Mouse (Mus musculus) left cerebral cortex, adult 2 months (tissue): ENCODE results near the gene Phf20. TPM values are rescaled to one million over a fixed set of nuclear protein-coding genes. Genes with fewer than 3 reads are reported as not detected.
"Not testable (repeated sequence)": the region's sequence is repeated elsewhere in the genome, so short reads cannot be mapped to it uniquely, and the experiment has no call there.

Source experiments
- DNase-seq, 2 experiments: peaks; one replicate each; pipeline ENCODE4 v3.0.0; 2021 to 2022; ENCODE audit warnings: low spot score in 2 of 2, mixed read lengths in 1 of 2; ENCODE audit errors: extremely low spot score in 1 of 2
- H3K27ac ChIP-seq: fragments of 200-600 bp; 2 replicates; pipeline ENCODE4 v1.8.1; 2022
- H3K4me3 ChIP-seq: fragments of 200-600 bp; 2 replicates; pipeline ENCODE4 v1.8.1; 2022
- CTCF ChIP-seq: fragments of 200-600 bp; IDR thresholded peaks from 2 replicates; pipeline ENCODE4 v1.8.1; 2022; ENCODE audit warnings: antibody characterized with exemption, mild to moderate bottlenecking, moderate library complexity
- intact Hi-C: fragments of 180-260 bp; cut with DNase I; formaldehyde crosslinking; loops from one replicate; pipeline ENCODE4 v1.15.1; 2025
- total RNA-seq, 2 experiments: library from RNA; stranded (reverse); gene quantifications; 2 replicates each; pipeline ENCODE4 v1.2.3; 2021

Gene Phf20
- total RNA-seq, 2 experiments from 2014 or later, result 82.7 to 85.6 TPM

GRCm38 (mm10) chr2:156202848-156203437 lies 6.7 kb downstream of the Phf20 start:
- no peak overlapping the region for H3K4me3 ChIP-seq
- intact Hi-C loops, result no loop called here
- peak; percentile 24 to 41 for DNase-seq
- TF ChIP-seq CTCF, result no peak
- peak overlapping the region; percentile 36; the same call in 1 of the 2 replicates for H3K27ac ChIP-seq

- DNase-seq, result no peak
- intact Hi-C loops, result no loop called here
- TF ChIP-seq CTCF, result peak; percentile 11
- Histone ChIP-seq H3K4me3 (no peak overlapping the region), H3K27ac (no peak overlapping the region)
Observed at GRCm38 (mm10) chr2:156203917-156204316, 7.7 kb downstream of the Phf20 start.

DNA sequence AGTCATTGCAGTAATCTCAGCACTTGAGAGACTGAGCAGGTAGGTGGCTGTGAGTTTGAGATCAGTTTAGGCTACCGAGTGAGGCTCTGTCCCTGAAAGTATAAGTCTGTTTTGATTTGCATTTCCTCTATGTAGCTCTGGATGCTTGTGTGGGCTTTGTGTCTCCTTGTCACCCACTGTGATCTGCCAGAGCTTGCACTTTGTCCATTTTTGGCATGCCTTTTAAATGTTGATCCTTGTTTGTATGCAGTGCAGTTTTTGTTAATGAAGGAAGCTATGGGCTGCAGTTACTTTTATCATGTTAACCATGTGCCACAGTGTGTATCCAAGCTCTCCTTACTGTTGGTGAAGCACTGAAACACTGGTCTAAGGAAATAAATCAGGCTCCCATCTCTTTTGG lies 21.5 kb downstream of the Phf20 start:
- Histone ChIP-seq H3K27ac (peak overlapping the region; percentile 19; the same call in 1 of the 2 replicates), H3K4me3 (no peak overlapping the region)
- intact Hi-C loops, result no loop called here
- TF ChIP-seq CTCF, result no peak
- no peak for DNase-seq

- Histone ChIP-seq H3K27ac (no peak overlapping the region), H3K4me3 (no peak overlapping the region)
- TF ChIP-seq CTCF, result no peak
Observed at GRCm38 (mm10) chr2:156222100-156222499, 25.8 kb downstream of the Phf20 start.

DNA sequence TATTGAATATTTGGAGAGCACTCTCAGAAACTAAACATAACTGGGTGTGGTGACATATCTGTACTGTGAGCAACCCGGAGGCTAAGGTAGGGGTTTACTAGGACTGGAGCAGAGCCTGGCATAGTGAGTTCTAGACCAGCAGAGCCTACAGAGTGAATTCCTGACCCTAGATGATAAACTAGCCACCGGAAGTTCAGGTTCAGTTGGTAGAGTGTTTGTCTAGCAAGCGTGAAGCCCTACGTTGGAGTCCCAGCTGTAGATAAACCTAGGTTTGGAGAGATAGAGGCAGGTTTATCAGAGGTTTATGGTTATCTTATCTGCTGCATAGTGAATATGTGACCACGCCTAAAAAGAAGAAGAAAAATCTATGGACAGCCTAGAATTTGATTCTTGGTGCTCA lies 27.8 kb downstream of the Phf20 start:
- TF ChIP-seq CTCF, result no peak
- Histone ChIP-seq H3K4me3 (no peak overlapping the region), H3K27ac (peak overlapping the region; percentile 61; the same call in 1 of the 2 replicates)
- intact Hi-C loops, result no loop called here
- DNase-seq, result no peak

More at GRCm38 (mm10) chr2:156222100-156222499, 25.8 kb downstream of the Phf20 start:
- DNase-seq, result no peak
- intact Hi-C loops, result no loop called here

- no peak overlapping the region for H3K27ac ChIP-seq
- DNase-seq, result no peak
- TF ChIP-seq CTCF, result no peak
- H3K4me3 ChIP-seq, result no peak overlapping the region
- intact Hi-C loops, result no loop called here
Observed at GRCm38 (mm10) chr2:156227689-156228088, 31.4 kb downstream of the Phf20 start.

DNA sequence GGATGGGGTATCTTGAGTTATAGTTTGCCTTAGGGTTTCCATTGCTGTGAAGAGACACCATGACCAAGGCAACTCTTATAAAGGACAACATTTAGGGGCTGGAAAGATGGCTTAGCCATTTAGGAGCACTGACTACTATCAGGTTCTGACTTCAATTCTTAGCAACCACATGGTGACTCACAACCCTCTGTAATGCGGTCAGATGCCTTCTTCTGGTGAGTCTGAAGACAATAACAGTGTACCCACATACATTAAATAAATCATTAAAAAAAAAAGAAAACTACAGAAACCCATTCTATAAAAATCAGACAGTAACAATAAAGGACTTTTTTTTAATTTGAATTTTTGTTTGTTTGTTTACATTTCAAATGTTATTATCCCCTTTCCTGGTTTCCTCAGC lies 32.9 kb downstream of the Phf20 start:
- Histone ChIP-seq H3K4me3 (no peak overlapping the region), H3K27ac (no peak overlapping the region)
- intact Hi-C loops, result no loop called here
- no peak for DNase-seq
- TF ChIP-seq CTCF, result no peak

DNA sequence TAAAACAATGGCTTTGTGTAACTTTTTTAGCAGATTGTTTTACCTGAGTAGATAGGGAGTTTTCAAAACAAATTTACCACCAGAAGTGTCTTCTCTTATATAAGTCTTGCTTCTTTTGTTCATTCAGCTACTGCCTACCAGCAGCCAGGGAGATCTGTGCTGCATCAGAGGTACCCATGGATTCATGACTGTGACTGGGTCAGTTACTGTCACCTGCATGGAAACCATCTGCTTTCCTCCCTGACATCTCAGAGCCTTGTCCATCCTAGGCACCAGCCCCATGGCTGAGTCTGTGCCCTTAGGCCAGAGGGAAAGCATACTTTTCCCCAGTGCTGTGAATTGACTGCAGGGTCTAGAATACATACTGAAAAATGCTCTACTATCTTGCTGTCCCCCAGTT lies 35.1 kb downstream of the Phf20 start:
- intact Hi-C loops, result no loop called here
- no peak overlapping the region for H3K4me3 ChIP-seq
- no peak for DNase-seq
- no peak for TF ChIP-seq CTCF
- H3K27ac ChIP-seq, result peak overlapping the region; percentile 32; the same call in 1 of the 2 replicates

DNA sequence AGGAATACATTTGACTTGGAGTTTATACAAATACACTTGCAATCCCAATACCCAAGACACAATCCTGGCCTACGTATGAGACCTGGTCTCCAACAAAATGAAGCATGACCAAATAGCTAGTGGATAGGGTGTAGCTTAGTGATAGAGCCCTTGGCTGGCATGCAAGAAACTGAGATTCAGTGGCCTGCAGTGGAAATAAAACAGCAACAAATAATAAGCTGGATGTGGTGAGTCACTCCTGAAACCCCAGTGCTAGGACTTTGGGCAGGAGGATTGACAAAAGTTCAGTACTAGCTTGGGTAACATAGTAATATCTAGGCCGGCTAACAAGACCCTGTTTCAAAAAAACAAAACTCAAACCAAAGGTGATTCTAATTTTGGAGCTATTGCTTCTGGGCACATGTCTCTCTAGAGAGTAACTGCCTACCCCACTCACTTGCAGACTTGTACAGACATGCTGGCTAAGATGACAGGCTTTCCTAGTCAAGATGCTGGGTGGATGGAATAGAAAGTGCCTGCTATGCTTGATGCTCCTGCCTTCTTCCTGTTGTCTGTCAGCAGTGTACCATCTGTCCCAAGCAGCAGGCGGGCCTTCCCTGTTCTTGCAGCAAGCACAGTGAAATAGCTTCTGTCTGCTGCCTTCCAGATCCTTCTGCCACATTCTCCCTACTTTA lies 37.1 kb downstream of the Phf20 start:
- Histone ChIP-seq H3K27ac (peak overlapping the region; percentile 71), H3K4me3 (no peak overlapping the region)
- no peak for TF ChIP-seq CTCF
- DNase-seq, result peak; percentile 33 to 61
- intact Hi-C loops, result no loop called here

DNA sequence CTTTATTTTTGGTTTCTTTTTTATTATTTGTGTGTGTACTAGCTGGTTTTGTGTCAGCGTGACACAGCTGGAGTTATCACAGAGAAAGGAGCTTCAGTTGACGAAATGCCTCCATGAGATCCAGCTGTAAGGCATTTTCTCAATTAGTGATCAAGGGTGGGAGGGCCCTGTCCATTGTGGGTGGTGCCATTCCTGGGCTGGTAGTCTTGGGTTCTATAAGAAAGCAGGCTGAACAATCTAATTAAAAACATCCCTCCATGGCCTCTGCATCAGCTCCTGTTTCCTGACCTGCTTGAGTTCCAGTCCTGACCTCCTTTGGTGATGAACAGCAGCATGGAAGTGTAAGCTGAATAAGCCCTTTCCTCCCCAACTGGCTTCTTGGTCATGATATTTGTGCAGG lies 37.8 kb downstream of the Phf20 start:
- H3K4me3 ChIP-seq, intact Hi-C loops, DNase-seq: not testable (repeated sequence)
- peak overlapping the region; percentile 71 for H3K27ac ChIP-seq

DNA sequence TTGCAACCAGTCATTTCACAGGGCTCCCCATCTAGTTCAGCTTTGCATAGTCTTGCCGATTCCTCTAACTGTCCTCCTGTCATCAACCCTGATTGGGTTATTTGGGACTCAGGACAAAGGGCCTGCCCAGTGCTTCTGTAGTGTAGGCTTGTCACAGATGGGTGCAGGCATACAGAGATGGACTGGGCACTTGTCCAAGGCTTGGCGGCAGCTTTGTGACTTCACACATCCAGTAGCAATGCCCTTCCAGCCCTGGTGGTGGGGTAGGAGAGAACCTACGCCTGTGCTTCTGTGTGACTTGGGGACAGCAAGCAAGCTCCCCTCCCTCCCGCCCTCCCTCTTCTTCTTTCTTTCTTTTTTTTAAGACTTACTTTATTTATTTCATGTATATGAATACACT lies 39.6 kb downstream of the Phf20 start:
- Histone ChIP-seq H3K4me3 (no peak overlapping the region), H3K27ac (peak overlapping the region; percentile 61)
- peak; percentile 40 to 54 for DNase-seq
- peak; percentile 37 for TF ChIP-seq CTCF
- intact Hi-C loops, result no loop called here

DNA sequence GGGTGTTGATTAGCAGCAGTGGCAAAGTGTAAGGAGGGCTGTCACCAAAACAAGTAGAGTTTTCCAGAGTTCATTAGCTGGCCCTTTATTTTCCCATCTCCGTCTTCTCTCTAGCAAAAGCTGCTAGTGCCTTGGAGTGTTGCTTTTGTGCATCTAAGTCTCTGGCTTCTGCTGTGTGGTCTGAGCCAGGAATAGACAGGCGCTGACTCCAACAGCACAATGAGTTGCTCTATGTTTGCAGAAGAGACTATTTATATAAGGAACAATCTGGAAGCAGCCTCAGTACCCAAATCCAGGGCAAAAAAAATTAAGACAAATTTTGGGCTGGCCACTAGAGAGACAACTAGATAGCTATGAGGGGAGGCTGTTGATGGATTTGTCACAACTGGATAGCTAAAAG lies 45.4 kb downstream of the Phf20 start:
- Histone ChIP-seq H3K27ac (peak overlapping the region; percentile 84), H3K4me3 (no peak overlapping the region)
- DNase-seq, result peak; percentile 19 to 28
- TF ChIP-seq CTCF, result no peak
- intact Hi-C loops, result no loop called here

- intact Hi-C loops, result no loop called here
- TF ChIP-seq CTCF, result no peak
- H3K4me3 ChIP-seq, result no peak overlapping the region
- DNase-seq, result no peak
- no peak overlapping the region for H3K27ac ChIP-seq
Observed at GRCm38 (mm10) chr2:156243011-156243410, 46.7 kb downstream of the Phf20 start.
